Mouse (Mus musculus) spleen, postnatal 0 days (tissue): ENCODE measurements around the gene Abcf1. TPM values are rescaled to one million over a fixed set of nuclear protein-coding genes. Genes with fewer than 3 reads are reported as not detected.

Source experiments
- microRNA counts: library from miRNA; unstranded; fragments of <30 nt; microRNA quantifications from one replicate; lab custom pipeline; 2015
- polyA plus RNA-seq: library from polyadenylated mRNA; unstranded; fragments of >200 nt; fragmentation: Nextera tagmentation; extraction: Ambion mirVana; gene quantifications from 2 replicates; pipeline ENCODE4 v1.2.1, GENCODE M21; 2015

Gene Abcf1
- polyA plus RNA-seq = 75.9 and 76.2 TPM in 2 replicates

DNA sequence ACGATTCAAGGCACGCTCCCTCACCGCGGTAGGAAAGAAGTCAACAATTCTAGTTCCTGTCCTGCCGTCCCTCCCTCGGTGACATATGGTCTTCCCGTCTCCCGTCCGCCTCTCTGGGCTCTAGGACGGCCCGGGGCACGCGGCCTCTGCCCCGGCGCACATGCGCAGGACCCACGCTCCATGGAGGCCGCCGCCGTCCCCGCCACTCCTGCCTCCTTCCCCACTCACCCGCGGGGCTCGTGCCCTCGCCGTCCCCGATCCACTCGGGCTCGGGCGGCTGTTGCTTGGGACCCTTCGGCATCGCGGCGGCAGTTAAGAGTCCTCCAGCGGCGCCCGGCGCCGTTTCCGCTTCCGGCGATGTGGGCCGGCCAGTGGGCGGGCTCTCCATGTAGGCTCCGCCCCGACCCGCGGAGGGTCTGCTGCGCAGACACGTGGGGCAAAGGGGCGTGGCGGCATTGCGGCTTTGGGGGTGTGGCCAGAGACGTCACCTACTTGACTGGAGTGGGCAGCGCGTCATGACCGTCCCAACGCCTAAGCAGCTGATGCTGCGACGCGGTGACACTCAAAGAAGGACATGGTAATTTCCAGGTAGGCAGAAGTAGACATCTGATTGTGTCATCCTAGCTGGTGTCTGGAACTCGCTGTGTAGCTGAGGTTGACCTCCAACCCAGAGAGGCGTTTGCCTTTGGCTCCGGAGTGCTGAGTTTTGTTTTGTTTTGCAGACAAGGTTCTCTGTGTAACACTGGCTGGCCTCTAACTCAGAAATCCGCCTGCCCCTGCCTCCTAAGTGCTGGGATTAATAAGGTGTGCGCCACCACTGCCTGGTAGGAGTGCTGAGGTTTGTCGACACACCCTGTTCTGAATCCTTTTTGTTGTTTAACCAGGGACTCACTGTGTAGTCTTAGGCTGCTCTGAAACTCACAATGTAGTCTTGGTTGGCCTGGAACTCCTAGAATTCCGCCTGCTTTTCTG, at the start of gene Abcf1:
Gene Abcf1, minus strand, starts transcription at position 344 of the 972 bp plus-strand sequence.

DNA sequence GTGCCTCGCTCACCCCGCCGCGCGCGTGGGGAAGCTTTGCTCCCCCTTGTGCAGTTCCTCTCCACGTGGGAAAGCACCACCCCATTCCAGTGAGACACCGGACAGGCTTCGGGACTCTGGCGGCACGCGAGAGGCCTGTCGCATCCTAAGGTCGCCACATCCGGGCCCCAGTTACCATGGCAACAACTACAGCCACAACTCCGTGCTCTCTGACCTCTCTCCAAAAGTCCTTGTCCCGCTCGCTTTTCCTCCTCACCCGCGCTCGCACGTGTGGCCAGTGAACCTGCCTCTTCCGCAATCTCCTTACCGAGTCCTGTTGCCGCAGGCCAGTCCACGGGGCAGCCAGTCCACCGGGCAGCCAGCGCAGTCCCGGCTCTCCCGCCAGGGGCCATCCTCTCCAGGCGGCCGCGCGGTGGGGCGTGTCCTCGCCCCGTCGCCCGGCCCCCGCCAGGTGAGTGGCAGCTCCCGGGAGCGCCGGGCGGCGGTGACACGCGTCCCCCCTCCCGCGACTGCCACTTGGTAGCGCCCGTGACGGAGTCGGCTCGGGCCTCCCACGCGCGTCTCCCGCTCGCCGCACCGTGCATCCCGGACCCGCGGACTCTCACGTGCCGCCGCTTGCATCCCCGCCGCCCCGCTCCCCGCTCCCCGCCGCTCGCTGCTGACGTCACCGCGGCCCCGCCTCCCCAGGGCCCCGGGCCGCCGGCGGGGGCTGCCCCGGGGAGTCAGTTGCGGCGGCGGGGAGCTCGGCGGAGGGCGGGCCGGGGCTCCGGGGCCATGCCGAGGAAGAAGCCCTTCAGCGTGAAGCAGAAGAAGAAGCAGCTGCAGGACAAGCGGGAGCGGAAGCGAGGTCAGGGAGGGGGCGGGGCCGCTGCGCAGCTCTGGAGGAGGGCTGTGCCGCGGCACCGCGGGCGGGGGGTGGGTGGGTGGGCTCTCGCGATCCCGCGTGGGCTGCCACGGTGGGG, 10.1 kb upstream of the Abcf1 start, which contains the start of the genes Gnl1 and Prr3:
Gene Gnl1, plus strand, starts transcription at position 451 of the 962 bp plus-strand sequence.
Gene Prr3, minus strand, starts transcription at position 836 of the 962 bp plus-strand sequence.

DNA sequence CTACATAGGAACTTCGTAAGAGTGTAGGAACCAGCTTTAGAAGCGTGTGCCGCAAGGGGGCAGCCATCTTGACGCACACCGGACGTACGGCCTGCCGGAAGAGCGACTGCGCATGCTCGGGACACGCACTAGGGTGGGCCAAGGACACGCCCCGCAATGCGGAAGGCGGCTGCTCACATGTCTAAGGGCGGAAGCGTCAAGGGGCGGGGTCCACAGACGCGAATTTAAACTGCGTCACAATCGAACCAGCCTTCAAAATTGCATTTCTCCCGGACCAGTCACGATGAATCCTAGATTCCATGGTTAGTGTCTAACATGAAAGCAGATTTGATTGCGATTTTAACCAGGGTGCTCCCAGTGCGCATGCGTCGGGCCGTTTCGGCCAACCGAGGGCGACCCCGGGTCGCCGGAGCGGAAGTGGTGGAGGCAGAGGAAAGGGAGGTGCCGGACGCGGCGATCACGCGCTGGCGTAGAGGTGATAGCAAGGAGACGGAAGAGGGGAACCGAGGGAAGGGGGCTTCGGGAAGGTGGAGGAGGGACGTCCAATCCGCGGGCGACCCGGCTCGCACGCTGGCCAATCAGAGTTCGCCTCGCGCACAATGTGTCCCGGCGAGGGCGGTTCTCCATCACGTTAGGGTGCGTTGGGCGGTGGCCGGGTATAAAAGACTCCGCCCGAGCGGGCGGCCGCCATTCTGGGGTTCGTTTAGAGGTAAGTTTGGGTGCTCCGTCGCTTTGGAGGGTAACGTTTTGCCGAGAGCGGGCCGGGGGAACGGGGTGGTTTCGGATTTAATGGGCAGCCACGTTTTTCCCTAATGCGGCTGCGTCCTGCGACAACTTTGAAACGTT, 53.0 kb downstream of the Abcf1 start, which contains the start of the genes Mrps18b and Ppp1r10:
Gene Mrps18b, minus strand, starts transcription at position 93 of the 846 bp plus-strand sequence.
Gene Ppp1r10, plus strand, starts transcription at position 138 of the 846 bp plus-strand sequence.

DNA sequence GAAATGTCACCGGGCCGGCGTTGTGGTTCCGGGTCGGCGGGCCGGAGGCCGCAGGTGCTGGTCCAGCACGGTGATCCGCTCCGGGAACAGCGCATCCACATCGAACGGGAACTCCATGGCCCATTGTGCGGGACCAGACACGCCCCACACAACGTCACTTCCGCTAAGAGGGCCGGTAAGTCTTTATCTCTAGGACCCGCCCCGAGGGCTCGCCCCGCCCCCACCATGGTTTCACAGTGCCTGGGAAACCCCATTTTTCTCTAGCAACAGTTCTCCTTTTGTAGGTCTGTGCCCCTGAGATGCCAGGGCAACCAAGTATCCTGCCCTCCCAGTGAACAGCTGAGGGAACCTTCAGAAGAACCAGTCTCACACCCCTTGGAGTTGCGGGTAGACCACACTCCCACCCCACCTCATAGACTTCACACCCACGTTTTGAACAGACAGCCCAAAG, 59.6 kb downstream of the Abcf1 start, which contains the start of gene Atat1:
Gene Atat1, minus strand, starts transcription at position 157 of the 451 bp plus-strand sequence.

MicroRNAs encoded within 50 kb of the gene (microRNA counts, 519-probe panel; counts per million panel counts)
- microRNA mmu-miR-1894-3p (lab: Ali Mortazavi, UCI) (88.3 counts per million), microRNA mmu-miR-1894-5p (lab: Ali Mortazavi, UCI) (88.3 counts per million), microRNA mmu-miR-877 (lab: Ali Mortazavi, UCI) (88.3 counts per million)

Other genes starting within 250 kb of the Abcf1 start
- 32.9 and 36.5 TPM in 2 replicates for gene Ier3, start 148.1 kb downstream of the Abcf1 start, polyA plus RNA-seq
- gene Flot1, start 146.5 kb downstream of the Abcf1 start, polyA plus RNA-seq = 45.6 and 54.3 TPM in 2 replicates
- 563 and 593 TPM in 2 replicates for gene Tubb5, start 131.5 kb downstream of the Abcf1 start, polyA plus RNA-seq
- gene Mdc1, start 128.2 kb downstream of the Abcf1 start, polyA plus RNA-seq = 6.5 and 7.6 TPM in 2 replicates
- 38.0 and 41.2 TPM in 2 replicates for gene Nrm, start 108.4 kb downstream of the Abcf1 start, polyA plus RNA-seq
- 28.7 and 37.7 TPM in 2 replicates for gene Ppp1r18, start 104.2 kb downstream of the Abcf1 start, polyA plus RNA-seq
- 33.5 and 34.1 TPM in 2 replicates for gene Dhx16, start 89.9 kb downstream of the Abcf1 start, polyA plus RNA-seq
- 16.2 and 16.7 TPM in 2 replicates for gene 2310061I04Rik, start 72.3 kb downstream of the Abcf1 start, polyA plus RNA-seq
- 9.9 and 11.9 TPM in 2 replicates for gene Atat1, start 59.7 kb downstream of the Abcf1 start, polyA plus RNA-seq
- gene Mrps18b, start 53.4 kb downstream of the Abcf1 start, polyA plus RNA-seq = 71.9 and 77.8 TPM in 2 replicates
- gene Ppp1r10, start 53.3 kb downstream of the Abcf1 start, polyA plus RNA-seq = 17.4 and 18.4 TPM in 2 replicates
- 18.4 and 21.0 TPM in 2 replicates for gene Gnl1, start 10.1 kb upstream of the Abcf1 start, polyA plus RNA-seq
- 8.6 and 11.4 TPM in 2 replicates for gene Prr3, start 10.5 kb upstream of the Abcf1 start, polyA plus RNA-seq
- 9.8 and 11.7 TPM in 2 replicates for gene H2-T24, start 50.8 kb upstream of the Abcf1 start, polyA plus RNA-seq
- 38.3 and 49.1 TPM in 2 replicates for gene H2-T23, start 63.1 kb upstream of the Abcf1 start, polyA plus RNA-seq
- 10.0 and 15.3 TPM in 2 replicates for gene H2-T22, start 73.0 kb upstream of the Abcf1 start, polyA plus RNA-seq
- gene Gm6034, start 73.2 kb upstream of the Abcf1 start, polyA plus RNA-seq = not detected in 2 replicates
- not detected in 2 replicates for gene Gm11127, start 88.6 kb upstream of the Abcf1 start, polyA plus RNA-seq
- not detected in 2 replicates for gene Gm19684, start 151.9 kb upstream of the Abcf1 start, polyA plus RNA-seq
- not detected in 2 replicates for gene Gm7030, start 159.7 kb upstream of the Abcf1 start, polyA plus RNA-seq
- gene Gm8909, start 198.8 kb upstream of the Abcf1 start, polyA plus RNA-seq = not detected in 2 replicates
- gene H2-T3, start 220.5 kb upstream of the Abcf1 start, polyA plus RNA-seq = not detected in 2 replicates